Mouse (Mus musculus) cerebellum, adult 9-10 months (tissue): ENCODE data around the gene Rtl10.
"Not testable (repeated sequence)": the region's sequence is repeated elsewhere in the genome, so short reads cannot be mapped to it uniquely, and the experiment has no call there.

Experiments used
- DNase-seq: peaks from one replicate; pipeline ENCODE4 v3.0.0; 2022

Gene Rtl10

DNA sequence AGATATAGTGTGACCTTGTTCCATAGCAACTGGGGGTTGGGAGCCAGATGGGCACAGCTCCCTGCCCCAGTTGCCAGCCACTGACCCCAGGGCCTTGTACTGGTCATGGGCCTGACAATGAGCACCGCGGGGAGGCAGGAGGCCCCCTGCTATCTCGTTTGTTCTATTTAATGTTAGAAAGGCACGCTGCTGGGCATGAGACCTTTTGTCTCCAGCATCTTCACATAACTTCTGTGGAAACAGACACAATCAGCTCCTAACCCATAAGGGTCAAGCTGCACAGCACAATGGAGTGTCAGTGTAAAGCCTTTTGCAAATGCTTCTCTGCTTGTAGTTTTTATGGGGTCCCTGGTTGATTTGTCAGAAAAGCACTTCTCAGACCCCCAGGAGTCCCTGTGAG lies 14.3 kb upstream of the Rtl10 start:
- no peak for DNase-seq

DNA sequence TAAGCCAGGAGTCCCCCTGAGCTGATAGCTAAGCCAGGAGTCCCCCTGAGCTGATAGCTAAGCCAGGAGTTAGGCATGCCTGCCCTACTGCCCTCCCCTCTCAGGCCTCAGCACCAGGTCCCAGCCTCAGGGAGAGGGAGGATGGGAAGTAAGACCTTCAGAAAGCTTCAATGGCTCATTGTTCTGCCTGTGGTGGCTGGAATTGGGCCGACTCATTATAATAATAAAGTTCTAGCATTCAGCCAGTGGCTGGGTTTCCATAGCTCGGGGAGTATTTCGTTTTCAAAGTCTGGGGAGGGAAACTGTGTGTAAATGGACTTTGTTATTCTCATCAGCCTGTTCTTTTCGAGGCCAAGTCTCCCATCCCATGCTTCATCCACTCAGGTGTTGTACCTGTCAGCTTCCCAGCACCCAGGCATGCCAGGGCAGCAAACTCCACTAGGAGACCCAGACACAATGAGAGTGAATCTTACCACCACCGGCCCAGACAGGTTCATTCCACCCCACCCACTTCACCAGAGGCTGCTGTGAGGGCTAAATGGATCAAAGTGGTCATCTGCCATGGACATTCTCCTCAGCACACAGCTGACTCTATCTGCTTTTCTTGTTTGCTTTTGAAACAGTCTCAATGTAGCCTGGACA lies 13.8 kb upstream of the Rtl10 start:
- DNase-seq, result no peak

DNA sequence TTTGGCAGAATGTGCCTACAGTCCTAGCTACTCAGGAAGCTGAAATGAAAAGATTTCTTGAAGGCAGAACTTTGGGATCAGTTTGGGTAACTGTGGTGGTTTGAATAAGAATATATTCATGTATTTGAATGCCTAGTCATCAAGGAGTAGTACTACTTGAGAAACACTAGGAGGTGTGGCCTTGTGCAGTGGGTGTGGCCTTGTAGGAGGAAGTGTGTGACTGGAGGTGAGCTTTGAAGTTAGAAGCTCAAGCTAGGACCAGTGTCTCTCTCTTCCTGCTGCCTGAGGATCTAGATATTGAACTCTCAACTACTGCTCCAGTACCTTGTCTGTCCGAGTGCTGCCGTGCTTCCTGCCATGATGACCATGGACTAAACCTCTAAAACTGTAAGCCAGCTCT lies 12.6 kb upstream of the Rtl10 start:
- no peak for DNase-seq

DNA sequence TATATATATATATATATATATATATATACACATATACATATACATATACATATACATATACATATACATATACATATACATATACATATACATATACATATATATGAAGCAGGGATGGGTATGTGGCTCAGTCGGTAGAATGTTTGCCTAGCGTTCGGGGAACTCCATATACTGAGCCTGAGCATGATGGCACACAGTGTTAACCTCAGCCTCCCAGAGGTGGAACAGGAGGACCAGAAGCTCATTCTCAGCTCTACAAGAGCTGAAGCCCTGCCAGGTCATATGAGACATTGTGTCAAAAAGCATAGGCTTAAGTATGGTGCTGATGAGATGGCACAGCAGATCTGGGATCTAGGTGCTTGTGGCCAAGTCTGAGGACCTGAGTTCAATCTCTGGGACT lies 8.4 kb upstream of the Rtl10 start:
- DNase-seq, result no peak

DNA sequence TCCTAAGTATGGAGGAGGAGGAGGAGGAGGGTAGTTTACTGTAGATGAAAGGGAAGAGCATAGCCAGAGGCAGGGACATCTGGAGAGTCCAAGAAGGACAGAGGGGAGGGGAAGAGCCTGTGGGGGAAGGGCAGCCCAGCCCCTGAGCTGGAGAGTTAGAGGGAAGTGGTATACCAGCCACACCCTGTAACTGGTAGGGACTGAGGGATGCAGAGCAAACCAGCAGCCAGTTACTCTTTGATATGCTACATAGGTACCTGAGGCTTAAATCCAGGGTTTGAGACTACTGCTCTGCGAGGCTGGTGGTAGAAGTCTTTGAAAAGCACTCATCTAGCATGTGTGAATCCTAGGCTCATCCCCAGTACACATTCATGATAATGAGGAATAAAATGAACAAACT lies 7.8 kb upstream of the Rtl10 start:
- DNase-seq, result no peak

DNA sequence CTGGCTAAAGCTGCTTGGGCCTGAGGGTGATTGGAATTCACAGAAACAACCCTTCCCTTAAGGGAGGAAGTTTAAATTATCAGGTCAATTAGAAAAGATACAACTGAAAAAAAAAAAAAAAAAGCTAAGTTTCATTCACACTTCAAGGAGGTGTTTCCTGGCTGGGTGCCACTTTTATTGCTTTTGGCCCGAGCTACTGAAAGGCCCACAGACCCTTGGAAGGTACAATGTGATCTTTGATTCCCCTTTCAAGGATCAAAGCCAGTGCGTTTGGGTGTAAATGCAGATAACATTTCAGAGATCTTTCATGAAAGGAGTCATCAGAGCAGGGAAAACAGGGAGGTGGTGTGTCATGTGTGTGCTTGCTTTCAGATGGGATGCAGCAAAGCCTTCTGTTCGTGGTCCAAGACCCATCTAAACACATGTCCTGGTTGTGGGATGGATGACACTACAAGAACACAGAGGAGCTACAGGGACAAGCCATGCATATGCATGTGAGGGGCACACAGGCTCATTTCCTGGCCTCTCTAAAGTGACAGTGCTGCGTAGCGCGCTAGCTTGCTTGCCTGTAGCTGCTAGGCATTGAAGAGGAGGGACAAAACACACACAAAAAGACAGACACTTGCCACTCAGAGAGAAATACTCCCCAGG lies 711 bp upstream of the Rtl10 start:
- peak; percentile 63 for DNase-seq

DNA sequence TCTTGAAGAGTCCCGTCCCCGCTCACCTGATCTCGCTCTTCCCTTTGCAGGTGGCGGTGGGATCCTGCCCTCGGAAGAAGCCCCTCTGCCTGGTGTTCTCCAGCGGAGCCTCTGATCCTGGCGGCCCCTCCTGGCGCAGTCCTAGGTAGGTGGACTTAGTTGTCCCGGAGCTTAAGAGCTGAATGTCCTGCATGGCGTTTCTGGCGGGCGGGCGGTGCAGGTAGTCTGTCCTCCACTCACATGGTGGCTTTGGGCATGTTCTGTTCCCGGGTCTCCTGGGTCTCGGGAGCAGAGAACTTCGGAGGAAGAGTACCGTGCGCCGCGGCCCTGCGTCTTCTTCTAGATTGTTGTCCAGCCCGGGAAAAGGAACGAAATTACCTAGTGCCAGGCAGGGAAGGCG lies 295 bp downstream of the Rtl10 start:
- DNase-seq, result peak; percentile 46

DNA sequence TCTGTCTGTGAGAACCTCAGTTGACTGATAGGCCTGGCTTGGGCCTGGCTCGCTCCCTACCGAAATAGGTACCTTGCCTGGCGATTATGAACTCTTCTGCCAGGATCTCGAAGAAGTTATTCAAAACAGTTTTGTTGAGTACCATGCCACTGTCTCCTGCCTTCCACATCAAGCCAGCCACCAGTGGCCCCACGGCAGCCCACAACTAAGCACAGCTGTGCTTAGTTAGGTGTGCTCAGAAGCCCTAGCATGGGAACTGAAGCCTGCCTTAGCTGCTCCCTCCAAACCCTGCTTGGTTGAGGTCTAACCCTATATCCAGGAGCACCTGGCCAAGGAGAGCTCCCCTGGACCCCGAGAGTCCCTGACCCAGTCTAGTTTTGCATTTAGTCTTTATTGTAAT lies 2.8 kb downstream of the Rtl10 start:
- DNase-seq, result no peak

DNA sequence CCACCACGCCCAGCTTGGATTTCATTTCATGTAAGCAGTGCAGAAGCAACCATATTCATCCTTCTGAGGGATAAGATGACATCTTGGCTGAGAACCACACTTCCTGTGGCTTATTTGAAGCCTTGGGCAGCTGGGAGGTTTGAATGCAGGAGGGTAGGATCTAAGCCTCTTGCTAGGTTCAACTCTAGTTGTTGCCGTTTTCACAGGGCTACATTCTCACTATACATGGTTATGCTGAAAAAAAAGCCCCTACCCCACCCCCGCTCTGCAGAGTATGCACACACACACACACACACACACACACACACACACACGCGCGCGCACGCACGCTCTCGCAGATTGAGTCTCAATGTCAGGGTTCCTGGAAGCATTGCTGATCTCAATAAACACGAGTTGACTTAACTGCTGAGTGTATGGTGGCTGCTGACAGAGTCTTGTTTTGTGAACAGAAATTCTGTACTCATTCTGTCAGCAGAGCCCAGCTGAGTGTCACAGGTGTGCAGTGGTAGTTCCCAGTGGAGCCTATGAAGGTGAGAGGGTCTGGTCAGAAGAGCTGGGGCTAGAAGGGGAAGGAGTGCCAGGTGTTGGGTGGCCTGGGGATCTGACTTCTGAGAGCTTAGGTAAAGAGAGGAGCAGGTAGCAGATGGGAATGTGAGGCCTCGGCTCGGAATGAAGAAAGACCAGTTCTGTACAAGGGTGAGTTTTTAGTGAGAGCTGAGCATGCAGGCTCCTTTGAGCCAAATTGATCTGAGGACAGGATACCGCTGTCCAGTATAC lies 5.1 kb downstream of the Rtl10 start:
- no peak for DNase-seq

DNA sequence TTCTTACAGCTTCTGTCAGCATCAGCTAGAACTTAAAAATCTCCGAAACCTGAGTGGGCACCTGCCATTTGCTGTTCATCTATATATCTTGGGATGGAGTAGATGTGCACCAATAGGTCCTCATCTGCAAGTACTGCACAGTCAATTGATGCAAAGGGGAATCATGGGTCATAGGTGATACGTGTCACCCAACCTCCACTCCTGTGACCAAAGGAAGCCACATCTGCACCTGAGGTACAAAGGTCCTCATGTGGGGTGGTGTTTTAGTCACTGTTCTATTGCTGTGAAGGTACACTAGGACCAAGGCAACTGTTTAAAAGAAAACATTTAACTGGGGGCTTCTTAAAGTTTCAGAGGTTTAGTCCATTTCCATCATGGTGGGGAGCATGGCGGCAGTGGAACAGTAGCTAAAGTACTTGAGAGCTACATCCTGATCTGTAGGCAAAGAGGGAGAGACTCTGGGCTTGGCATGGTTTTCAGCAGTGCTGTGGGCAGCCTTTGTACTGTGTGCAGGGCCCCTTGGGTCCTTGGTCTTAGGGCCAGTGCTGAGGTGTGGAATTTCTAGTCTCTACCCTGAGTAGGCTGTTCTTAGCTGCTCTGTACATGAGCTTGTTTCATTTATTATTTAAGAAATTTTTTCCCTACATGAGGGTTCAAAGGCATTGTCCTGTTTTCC lies 8.0 kb downstream of the Rtl10 start:
- no peak for DNase-seq

DNA sequence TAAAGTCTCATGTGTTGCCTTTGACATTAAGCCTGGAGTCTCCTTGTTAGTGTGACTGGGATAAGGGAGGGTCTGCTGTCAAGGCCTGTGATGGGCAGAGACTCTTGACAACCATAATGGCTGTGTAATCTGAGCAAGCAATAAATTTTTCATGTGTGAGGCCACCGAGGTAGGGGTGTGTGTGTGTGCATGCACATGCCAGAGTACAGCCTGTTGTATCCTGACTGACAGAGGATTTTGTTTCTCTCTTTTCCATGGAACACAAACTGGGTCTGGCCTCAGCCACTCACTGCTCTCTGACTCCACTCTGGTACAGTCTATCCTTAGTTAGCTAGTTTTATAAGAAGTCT lies 8.5 kb downstream of the Rtl10 start:
- no peak for DNase-seq

DNA sequence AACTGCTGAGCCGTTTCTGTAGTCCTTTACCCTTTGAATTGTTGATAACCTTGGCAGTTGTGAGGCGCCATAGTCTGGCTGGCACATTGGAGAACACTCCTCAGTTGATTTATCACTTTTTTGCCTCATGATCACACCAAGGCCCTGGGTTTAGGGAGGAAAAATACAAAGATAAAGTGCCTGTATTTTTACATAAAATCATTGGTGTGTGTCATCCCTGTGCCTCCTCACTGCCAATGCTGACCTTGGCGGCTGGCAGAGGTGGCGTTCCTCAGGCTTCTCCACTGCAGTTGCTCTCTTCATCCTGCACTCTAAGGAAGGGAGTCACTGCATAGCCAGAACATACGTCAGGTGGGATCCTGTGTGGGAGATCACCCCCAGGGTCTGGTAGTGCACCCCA lies 13.0 kb downstream of the Rtl10 start:
- no peak for DNase-seq

DNA sequence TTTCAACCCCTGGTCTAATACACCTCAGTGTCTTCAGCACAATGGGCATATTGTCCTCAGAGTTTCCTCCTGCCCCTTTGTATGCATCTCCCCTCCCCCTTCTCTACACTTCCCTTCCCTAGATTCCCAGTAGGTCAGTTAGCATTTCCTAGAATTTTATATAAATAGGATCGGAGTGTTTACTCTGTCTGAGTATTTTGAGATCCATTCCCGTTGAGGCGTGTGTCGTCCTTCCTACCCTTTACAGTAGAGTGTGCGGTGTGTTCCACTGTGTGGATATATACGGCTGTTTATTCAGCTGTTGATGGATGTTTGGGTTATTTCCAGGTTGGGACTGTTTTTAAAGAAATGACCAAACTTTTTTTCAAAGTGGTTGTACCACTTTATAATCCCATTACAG lies 14.8 kb downstream of the Rtl10 start:
- DNase-seq, result no peak

DNA sequence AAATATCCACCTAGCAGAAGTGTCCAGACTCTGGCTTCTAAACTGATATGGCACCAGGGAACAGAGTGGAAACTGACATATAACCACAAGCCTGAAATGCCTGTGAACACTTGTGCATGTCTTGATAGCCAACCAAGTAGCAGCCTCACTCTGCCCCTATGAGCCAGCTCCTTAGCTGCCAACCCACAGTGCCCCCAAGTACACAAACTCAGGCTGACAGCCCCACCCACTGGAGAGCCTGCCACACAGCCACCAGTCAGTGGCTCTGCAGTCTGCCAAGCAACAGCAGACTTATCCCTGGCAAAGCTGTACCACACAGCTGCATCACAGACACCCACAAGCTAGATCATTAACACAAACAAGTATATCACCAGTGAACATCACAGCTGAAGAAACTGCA lies 19.4 kb downstream of the Rtl10 start:
- DNase-seq, result no peak

DNA sequence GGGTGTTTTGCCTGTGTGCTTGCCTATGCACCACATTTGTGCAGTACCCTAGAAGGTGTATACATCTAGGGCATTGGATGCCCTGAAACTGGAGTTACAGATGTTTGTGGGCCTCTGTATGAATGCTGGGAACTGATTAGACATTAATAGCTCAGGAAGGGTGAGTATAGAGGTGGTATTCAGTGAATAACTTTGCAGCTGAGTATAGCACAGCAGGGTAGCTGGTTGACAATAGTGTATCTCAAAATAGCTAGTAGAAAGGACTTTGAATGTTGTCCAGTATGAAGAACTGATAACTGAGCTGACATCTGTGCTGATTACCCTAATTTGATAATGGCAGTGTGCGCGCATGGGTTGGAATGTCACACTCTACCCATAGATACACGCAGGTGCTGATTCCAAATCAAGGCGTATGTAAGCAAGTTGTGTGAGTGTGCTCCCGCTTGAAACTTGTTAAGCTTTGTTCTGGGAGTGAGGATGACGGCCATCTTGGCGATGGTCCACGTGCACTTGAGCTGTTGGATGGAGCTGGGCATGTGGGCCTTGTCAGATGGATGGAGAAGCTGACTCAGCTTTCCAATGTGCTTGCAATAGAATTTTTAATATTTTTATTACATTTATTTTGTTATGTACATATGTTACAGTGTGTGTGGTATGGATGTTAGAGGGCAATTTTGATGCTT lies 25.0 kb downstream of the Rtl10 start:
- no peak for DNase-seq

DNA sequence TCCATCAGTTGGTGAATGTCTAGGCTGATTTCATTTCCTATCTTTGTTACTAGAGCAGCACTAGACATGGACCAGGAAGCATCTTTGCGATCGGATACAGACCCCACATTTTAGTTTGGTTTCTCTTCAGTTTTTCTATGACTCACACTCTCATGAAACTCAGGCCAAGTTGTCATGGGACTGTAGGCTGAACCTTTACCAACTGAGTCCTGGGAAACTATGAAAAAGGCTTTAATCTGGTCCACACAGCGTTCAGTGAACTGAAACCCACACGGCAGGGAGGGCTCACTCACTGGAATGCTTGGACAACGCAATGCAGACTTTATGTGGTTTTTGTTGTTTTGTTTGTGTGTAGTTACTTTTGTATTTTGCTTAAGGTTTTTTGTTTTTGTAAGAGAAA lies 30.0 kb downstream of the Rtl10 start:
- no peak for DNase-seq

DNA sequence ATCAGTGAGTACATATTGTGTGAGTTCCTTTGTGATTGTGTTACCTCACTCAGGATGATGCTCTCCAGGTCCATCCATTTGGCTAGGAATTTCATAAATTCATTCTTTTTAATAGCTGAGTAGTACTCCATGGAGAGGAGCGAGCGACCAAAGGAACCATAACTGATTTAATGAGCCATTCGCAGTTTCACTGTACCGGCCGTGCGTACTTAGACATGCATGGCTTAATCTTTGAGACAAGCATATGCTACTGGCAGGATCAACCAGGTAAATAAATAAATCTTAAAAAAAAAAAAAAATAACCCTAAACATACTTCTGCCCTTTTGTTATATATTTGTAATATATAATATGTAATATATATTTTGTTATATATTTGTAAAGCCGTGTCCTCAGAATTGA lies 34.4 kb downstream of the Rtl10 start:
- DNase-seq, result not testable (repeated sequence)

DNA sequence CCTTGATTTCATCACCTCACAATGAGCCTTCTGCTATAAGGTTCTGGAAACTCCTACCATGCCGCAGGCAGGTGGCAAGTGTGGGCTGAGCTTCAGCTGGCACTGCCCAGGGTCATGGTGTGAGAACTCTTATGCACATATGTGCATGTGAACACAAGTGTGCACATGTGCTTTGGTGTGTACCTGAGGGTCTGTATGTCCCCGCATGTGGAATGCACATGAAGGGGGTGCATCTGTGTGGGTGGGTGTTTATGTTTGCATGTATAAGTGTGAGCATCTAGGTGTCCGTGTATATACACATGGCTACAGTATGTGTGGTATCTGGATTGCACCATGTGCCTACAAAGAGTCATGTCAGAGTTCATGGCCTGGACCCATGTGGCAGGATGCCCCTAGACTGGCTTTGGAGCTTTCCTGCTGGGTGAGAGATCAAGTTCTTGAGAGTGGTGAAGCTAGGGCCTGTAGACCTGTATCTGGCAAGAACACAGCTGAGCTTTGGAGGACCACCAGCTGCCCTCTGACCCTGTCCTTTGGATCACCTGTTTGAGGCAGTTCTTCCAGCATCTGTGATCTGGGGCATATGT lies 38.8 kb downstream of the Rtl10 start:
- DNase-seq, result no peak

DNA sequence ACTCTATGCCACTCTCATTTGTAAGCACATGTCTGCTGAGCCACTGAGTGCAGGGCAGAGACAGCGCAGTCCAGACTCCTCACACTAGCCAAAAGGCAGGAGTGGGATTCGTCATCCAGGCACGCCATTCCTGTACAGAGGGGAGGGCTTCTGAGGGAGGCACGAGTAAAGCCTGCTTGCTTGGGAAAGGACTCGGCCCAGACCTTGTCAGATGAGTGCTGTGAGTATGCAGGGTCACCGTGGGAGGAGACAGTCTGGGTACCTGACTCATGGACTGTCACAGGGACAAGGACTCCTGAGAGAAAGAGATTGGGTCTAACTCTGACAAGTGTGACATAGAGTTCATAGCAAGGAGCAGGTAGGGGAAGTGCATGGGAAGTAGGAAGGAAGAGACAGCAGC lies 40.6 kb downstream of the Rtl10 start:
- no peak for DNase-seq

DNA sequence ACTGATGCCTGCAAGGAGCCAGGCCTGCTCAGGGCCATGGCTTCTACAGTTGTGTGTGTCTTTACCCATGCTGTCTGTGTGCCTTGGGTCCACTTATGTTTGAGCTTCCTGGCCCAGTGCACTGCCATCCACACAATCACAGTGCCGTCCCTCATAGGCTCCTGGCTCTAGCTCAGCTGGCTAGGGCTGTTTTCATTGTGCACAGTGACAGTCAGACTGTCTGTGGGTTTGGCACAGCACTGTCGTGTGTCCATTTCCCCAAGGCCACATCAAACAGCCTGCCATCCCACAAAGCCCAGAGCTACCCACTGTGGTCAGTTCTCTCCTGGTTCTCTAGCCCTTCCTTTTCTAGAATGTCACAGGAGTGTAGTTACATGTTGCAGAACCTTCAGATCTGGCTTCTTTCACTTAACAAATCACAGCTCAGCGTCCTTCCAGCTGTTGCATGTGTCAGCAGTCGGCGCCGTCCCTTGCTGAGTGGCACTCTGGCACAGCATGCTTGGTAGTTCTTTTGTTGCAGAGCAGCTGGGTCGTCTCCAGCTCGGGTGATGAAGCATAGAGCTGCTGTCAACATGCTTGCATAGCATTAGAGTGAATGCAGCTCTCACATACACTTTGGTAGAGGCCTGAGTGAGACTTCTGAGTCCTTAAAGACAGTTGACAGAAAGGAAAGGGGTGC lies 44.6 kb downstream of the Rtl10 start:
- no peak for DNase-seq

DNA sequence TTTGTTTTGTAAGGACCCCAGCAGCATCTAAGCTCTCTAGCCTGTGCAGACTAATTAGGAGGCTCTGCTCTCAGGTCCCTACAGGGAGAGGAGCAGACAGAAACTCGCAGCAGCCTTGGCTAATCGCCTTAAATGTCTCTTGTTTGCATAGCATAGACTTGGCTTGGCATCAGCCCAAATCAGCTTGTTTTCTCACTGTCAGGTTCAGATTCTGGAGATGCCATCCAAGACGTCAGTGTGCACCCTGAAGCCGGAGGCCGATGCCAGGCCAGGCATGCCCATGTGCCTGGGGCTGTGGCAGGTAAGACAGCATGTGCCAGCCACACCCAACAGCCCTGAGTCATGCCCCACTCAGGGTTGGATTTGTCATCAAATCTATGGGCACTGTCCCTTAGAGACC lies 49.2 kb downstream of the Rtl10 start:
- no peak for DNase-seq
